Mouse (Mus musculus) ovary, postnatal 10 days (tissue): ENCODE measurements around the gene Kremen2.

ENCODE experiments used
- DNase-seq: peaks from one replicate; pipeline ENCODE4 v3.0.0; 2022; ENCODE audit warnings: low spot score

The Kremen2 gene

GRCm38 (mm10) chr17:23758801-23759200 is 13.2 kb upstream of the Kremen2 start:
- DNase-seq, result no peak

GRCm38 (mm10) chr17:23757581-23757980 is 11.9 kb upstream of the Kremen2 start:
- no peak for DNase-seq

GRCm38 (mm10) chr17:23755689-23756088 is 10.1 kb upstream of the Kremen2 start:
- DNase-seq, result no peak

GRCm38 (mm10) chr17:23749400-23750191 is 4.0 kb upstream of the Kremen2 start:
- DNase-seq, result no peak

- no peak for DNase-seq
Measured at GRCm38 (mm10) chr17:23748631-23749391, 3.2 kb upstream of the Kremen2 start.

GRCm38 (mm10) chr17:23748026-23748425 is 2.4 kb upstream of the Kremen2 start:
- DNase-seq, result no peak

- no peak for DNase-seq
Measured at GRCm38 (mm10) chr17:23747471-23747870, 1.8 kb upstream of the Kremen2 start.

GRCm38 (mm10) chr17:23746767-23747166 is 1.1 kb upstream of the Kremen2 start:
- no peak for DNase-seq

GRCm38 (mm10) chr17:23746311-23746710 is 678 bp upstream of the Kremen2 start:
- DNase-seq, result no peak

- DNase-seq, result no peak
Measured at GRCm38 (mm10) chr17:23744651-23745050, 982 bp downstream of the Kremen2 start.

GRCm38 (mm10) chr17:23744076-23744475 is 1.6 kb downstream of the Kremen2 start:
- DNase-seq, result no peak

GRCm38 (mm10) chr17:23742941-23743340 is 2.7 kb downstream of the Kremen2 start:
- no peak for DNase-seq

GRCm38 (mm10) chr17:23742210-23742793 is 3.3 kb downstream of the Kremen2 start:
- no peak for DNase-seq

GRCm38 (mm10) chr17:23741359-23742209 is 4.0 kb downstream of the Kremen2 start:
- no peak for DNase-seq

- no peak for DNase-seq
Measured at GRCm38 (mm10) chr17:23740598-23741021, 5.0 kb downstream of the Kremen2 start, which contains the start of gene Paqr4. Gene Paqr4 (minus strand): TSS chr17:23740867.

- peak; percentile 79 for DNase-seq
Measured at GRCm38 (mm10) chr17:23740136-23740584, 5.5 kb downstream of the Kremen2 start.

GRCm38 (mm10) chr17:23739202-23740135 is 6.2 kb downstream of the Kremen2 start:
- no peak for DNase-seq

GRCm38 (mm10) chr17:23738836-23739201 is 6.8 kb downstream of the Kremen2 start:
- DNase-seq, result no peak

GRCm38 (mm10) chr17:23737493-23738445 is 7.9 kb downstream of the Kremen2 start:
- DNase-seq, result no peak
